Mouse (Mus musculus) brain, embryonic 14.5 days (tissue): ENCODE results near the gene Nqo2. TPM values are rescaled to one million over a fixed set of nuclear protein-coding genes. Genes with fewer than 3 reads are reported as not detected.

ENCODE experiments used
- DNase-seq: peaks from one replicate; pipeline ENCODE4 v3.0.0-alpha.2; 2011; ENCODE audit warnings: low read depth
- CTCF ChIP-seq: fragments of 200-500 bp; IDR thresholded peaks from 2 replicates; pipeline ENCODE4 v1.5.1; 2012; ENCODE audit warnings: inconsistent platforms, mild to moderate bottlenecking, moderate library complexity, borderline replicate concordance; ENCODE audit not compliant: insufficient read depth, insufficient read length; ENCODE audit errors: extremely low read depth
- POLR2A ChIP-seq: fragments of 200-500 bp; IDR thresholded peaks from 2 replicates; pipeline ENCODE4 v1.6.1; 2012; ENCODE audit warnings: mild to moderate bottlenecking, inconsistent platforms, borderline replicate concordance; ENCODE audit not compliant: poor library complexity, insufficient read depth, insufficient read length, severe bottlenecking; ENCODE audit errors: extremely low read depth
- polyA plus RNA-seq: library from polyadenylated mRNA; depleted of rRNA; stranded (reverse); fragments of >200 nt; gene quantifications from 2 replicates; pipeline ENCODE4 v1.2.3, GENCODE M21; 2012

Gene Nqo2
- polyA plus RNA-seq, 1 experiment, result 4.6 TPM

DNA sequence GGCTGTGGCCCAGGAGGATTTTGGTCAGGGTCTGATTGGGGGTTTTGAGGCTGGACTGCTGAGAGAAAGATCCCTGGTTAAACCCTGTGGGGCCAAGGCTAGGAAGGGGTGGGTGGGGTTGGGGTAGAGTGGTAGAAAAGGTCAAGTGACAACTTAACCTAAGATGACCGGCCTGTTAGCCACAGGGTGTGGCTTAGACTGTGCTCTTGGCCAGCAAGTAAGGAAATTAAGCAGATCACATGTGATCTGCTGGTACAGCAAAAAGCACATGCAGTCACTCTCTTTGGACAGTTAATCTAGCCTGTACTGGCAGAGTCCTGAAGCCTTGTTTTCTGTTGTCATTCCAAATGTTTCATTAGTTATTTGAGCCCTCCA, 12.4 kb upstream of the Nqo2 start:
- DNase-seq, result no peak
- no peak for TF ChIP-seq CTCF
- TF ChIP-seq POLR2A, result no peak

DNA sequence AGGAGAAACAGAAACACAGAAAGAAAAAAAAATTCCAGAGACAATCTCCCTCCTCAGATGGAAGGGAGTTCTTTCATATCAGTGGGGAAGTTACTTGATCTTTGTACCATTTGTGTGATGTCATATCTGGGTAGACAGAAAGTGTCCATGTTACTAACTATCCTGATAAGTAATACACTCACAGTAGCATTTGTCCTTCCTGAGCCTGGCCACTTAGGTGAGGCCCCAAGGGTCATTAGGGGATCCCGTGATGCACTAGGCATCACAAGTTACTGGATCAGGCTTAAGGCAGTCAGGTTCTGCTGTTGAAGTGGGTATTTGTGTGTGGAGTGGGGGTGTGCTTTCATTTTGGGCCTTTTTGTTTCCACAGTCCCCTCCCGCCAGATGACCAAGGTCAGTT, 11.5 kb upstream of the Nqo2 start:
- no peak for TF ChIP-seq CTCF
- TF ChIP-seq POLR2A, result no peak
- DNase-seq, result no peak

GRCm38 (mm10) chr13:33956571-33957421, 7.7 kb upstream of the Nqo2 start:
- TF ChIP-seq POLR2A (no peak), CTCF (peak; percentile 65)
- peak; percentile 49 for DNase-seq

GRCm38 (mm10) chr13:33959771-33960170, 4.7 kb upstream of the Nqo2 start:
- no peak for DNase-seq
- TF ChIP-seq CTCF, result no peak
- TF ChIP-seq POLR2A, result no peak

- TF ChIP-seq POLR2A (no peak), CTCF (no peak)
Measured at GRCm38 (mm10) chr13:33965056-33966024, 853 bp downstream of the Nqo2 start.

GRCm38 (mm10) chr13:33966025-33966412, 1.5 kb downstream of the Nqo2 start:
- TF ChIP-seq CTCF (no peak), POLR2A (no peak)
- no peak for DNase-seq

More at GRCm38 (mm10) chr13:33965056-33966024, 853 bp downstream of the Nqo2 start:
- peak; percentile 1 for DNase-seq

DNA sequence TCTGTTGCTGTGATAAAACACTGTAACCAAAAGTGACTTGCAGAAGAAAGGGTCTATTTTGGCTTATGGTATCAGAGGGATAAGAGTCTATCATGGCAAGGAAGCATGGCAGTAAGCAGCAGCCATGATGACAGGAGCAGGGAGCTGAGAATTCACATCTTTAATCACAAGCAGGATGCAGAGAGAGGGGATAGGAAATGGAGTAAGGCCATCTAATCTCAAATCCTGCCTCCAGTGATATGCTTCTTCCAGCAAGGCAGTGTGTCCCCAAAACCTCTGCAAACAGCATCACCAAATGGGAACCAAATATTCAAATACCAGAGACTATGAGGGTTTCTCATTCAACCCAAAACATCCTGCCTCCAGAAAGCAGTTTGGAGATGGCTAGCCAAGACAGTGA, 2.1 kb downstream of the Nqo2 start:
- no peak for DNase-seq
- TF ChIP-seq CTCF (no peak), POLR2A (no peak)

DNA sequence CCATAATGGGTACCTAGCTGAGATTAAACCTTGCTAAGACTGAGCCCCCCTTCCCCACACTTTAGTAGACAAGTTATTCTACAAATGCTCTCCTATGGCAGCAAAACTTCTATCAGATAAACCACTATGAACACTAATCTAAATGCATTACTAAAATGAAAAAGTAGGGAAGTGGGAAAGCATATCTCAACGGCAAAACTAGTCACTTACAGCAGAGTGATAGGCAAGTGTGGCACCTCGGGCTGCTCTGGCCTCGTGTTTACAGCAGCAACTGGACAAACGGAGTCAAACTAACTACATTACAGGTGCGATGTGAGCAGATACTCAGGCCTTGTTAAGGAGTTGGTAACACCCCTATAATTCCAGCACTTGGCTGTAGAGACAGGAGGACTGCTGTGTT, 25.1 kb downstream of the Nqo2 start:
- TF ChIP-seq CTCF (no peak), POLR2A (no peak)
- DNase-seq, result no peak

DNA sequence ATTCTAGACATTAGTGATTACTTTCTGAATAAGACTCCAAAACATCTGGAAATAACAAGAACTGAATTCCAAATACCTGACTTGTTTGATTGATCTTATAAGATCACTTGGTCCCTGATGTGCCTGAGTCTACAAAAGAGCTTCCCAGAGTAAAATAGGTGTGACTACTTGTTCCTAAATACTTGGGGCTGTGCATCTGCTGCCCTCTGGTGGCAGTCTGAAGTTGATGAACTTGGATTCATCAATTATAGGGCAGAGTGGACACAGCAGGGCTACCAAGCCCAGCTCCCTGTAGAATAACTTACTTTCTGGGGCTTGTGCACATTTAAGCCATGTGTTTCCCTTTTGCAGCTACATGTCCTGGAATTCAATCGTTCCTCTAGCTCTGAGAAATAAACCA, 30.7 kb downstream of the Nqo2 start:
- peak; percentile 78; the same call in 1 of the 2 replicates for TF ChIP-seq CTCF
- TF ChIP-seq POLR2A, result no peak

GRCm38 (mm10) chr13:34002058-34003006, 37.8 kb downstream of the Nqo2 start, which contains the start of the genes Ripk1 and Serpinb6a:
TSS of gene Ripk1 (plus strand) at chr13:34002363.
TSS of gene Serpinb6a (minus strand) at chr13:34002794.
- peak; percentile 96 for DNase-seq
- TF ChIP-seq POLR2A (0 out of 2 replicates have a peak, but pooled peaks have one; percentile 5), CTCF (peak; percentile 56)

More for the DNA sequence above, 30.7 kb downstream of the Nqo2 start:
- peak; percentile 89 for DNase-seq

- no peak for DNase-seq
- no peak for TF ChIP-seq CTCF
Measured at GRCm38 (mm10) chr13:34003058-34003457, 38.6 kb downstream of the Nqo2 start.
